Mouse (Mus musculus) skeletal muscle tissue, adult 2 months (tissue): Measurements from ENCODE around the gene Henmt1.

Source experiments
- DNase-seq: peaks from one replicate; pipeline ENCODE4 v3.0.0-alpha.2; 2012; ENCODE audit warnings: low read depth, low spot score

Henmt1 gene

DNA sequence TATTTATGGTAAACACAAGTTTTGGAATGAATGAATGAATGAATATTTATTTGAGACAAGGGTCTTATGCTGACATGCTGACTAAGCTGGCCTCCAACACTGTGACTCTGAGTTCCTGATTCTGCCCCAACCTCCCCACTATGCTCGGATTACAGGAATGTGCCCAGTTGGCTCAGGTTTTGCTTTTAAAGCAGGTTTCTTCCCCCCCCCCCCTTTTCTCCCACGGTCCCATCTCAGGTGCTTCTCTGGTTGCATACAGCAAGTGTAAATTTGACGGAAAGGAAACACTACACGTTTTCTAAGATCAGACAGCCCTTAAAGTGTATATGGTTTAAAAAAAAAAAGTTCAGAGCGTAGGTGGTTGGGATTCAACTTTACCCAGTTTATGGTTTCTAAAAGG lies at the start of gene Henmt1:
Gene Henmt1 (plus strand): TSS at position 301 of the 400 bp plus-strand sequence.
- no peak for DNase-seq

DNA sequence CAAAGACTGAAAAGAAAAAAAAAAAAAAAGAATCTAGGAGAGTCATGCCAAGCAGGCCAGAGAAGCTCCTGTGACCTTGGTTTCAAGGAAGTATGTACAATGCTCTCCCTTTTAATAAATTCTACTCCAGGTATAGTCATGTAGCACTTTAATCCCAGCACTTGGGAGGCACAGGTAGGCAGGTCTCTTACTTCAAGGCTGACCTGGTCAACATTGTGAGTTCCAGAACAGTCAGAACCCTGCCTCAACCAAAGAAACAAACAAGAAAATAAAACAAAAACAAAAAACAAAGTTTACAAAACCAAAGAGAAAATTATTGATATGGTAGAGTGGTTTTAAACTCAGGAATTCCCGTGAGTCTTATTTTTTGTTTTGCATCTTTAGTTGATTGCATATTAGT lies 49.8 kb upstream of the Henmt1 start, which contains the start of gene Fndc7:
Gene Fndc7 (minus strand): TSS at position 101 of the 400 bp plus-strand sequence.
- DNase-seq: no peak

DNA sequence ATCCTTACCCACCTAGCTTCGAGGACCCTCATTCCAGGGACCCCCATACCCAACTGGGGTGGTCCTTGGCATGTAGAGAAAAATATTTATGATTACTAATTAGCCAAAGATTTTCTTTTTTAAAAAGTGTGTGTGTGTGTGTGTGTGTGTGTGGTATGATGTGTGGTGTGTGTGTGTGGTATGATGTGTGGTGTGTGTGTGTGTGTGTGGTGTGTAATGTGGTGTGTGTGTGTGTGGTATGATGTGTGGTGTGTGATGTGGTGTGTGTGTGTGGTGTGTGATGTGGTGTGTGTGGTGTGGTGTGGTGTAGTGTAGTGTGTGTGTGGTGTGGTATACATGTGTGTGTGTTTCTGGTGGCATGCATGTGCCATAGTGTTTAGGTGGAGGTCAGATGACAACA lies 47.6 kb upstream of the Henmt1 start:
- DNase-seq: no peak

DNA sequence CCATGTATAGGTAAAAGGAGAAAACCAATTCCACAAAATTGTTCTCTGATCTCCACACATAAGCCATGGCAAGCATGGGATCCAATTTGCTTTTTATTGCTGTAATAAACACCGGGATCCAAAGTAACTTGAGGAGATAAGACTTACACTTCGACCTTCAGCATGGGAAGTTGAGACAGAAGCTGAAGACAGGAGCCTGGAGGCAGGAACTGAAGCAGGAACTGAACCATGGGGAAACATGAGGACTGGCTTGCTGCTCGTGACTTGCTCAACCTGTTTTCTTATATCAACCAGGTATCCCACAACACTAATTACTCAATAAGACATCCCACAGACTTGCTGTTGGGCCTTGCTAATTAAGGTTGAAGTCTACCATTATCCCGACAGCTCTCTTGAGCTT lies 46.8 kb upstream of the Henmt1 start:
- DNase-seq: no peak

DNA sequence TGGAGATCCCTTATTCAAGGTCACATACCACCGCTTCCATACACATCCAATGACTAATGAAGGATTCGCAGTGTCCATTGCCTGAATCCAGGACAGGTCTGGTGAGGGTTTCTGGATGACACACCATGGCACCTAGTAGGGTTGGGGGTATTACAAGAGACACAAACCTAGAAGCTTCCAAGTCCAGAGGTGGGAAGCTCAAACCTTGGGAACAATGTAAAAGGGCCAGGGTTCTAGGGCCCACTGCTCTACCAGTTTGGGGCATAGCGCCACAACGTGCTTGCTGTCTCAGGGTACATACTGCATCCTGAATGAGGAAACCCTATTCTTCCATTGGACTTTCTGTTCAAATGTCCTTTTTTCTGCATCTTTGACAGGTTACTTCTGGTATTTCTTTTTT lies 41.0 kb upstream of the Henmt1 start:
- DNase-seq: no peak

DNA sequence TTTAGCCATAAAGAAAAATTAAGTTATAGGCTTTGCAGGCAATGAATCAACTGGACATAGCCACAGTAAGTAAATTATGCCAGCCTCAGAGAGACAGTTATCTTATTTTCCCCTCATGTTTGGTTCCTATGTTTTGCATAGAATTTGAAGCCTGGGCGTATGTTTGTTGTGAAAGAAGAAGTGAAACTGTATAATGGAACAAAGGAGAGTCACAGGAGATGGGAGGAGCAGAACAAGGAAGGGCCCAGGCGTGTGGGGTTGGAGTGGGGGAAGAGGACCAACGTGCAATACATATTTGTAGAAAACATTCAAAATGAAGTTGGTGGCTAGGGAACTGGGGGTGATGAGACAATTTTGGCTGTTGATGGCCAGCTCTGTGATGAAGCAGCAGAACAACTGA lies 39.5 kb upstream of the Henmt1 start:
- DNase-seq: peak; percentile 30

DNA sequence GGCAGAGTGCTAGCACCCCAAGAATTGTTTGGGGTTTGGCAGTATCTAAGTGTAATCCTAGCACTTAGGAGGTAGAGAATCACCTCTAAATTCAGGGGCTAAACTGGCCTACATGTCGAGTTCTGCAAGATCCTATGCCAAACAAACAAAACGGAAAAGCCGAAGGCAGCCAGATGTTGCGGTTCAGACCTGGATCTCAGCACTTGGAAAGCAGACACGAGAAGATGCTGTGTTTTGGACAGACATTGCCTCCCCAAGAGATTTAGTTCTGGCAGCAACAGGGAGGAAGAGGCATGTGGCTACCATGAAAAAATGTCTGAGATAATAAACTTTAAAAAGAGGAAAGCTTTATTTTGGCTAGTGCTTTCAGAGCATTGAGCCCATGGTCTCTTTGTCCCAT lies 39.0 kb upstream of the Henmt1 start:
- DNase-seq: peak; percentile 40

DNA sequence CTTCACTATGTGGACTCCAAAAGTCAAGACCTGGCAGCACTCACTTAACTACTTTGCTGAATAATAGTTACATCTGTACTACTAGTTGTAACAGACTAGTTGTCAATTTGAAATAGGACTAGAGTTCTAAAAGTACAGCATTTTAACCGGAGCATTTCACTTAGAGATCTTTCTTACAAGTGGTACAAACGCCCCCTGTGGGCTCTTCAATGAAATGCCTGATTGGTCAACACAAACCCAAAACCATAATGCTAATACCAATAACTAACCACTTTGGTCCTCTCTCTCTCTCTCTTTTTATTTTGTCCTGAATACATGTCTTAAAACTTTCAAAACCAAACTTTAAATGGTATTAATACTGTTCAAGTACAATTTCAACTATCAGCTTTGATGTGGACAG lies 37.6 kb upstream of the Henmt1 start:
- DNase-seq: no peak

DNA sequence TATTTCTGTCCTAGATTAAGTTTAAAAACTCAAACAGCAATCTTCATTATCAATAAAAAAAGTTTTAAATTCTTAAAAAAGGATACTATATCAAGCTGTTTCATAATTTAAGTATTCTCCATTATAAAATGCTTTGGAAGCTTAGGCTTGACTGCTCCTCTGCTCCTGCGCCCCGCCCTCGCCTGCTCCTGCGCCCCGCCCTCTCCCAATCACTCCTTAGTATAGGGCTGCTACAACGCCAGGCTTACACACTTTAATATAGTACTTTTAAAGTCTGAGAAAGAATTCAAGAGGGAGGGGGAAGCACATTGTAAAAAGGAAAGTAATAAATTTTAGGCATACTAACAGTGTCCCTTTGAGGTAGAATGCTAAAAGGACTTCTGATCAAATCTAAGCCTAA lies 36.7 kb upstream of the Henmt1 start:
- no peak for DNase-seq

DNA sequence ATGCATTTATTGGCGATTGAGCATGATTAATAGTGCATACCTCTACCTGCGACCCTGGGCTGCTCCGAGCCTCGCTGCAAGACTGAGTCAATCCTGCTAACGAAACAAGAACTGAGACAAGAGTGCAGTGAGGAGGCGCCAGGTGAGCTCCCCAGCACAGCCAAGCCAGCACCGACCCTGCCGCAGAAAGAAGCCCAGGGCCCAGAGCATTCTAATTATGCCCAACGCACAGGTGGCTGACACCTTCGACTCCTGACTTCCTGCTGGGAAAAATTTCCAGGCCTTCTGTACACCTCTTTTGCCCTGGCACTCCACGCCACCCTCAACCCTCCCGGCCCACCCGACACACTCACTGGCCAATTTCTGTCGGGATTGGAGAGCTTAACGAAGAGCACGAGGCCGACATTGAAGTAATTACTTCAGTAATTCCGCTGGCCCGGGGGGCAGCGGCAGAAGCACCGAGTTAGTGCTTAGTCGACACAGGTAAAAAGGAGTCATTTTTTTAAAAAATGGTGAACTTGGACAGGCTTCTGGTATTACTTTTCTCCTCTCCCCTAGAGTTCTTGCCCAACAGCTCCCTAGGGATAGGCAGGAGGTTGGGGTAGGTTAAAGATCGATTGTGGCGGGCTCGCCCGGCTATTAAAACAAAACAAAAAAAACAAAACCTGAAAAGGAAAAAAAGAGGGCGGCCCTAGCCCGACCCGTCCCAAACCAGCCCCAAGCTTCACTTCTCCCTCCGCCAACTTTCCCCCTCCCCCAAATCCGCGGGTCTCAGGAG lies 29.2 kb upstream of the Henmt1 start:
- no peak for DNase-seq

DNA sequence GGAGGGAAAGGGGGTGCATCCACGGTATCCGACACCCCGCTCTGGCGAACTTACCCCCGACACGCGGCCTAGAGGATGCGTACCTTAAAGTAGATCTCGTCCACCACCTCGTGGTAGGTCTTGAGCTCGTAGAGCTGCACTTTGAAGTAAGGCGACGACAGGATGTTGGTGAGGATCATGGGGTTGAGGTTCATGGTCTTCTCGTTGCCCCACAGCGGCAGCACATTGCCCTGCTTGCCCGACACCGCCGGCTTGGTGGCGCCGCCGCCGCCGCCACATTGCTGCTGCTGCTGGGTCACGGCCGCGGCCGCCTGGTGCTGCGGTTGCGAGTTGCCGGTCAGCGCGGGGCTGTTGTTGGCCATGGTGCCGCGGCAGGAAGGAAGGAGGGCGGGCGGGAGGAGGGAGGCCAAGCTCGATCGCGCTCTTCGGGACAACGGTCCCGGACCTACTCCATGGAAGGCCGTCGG lies 28.6 kb upstream of the Henmt1 start:
- peak; percentile 58 for DNase-seq

DNA sequence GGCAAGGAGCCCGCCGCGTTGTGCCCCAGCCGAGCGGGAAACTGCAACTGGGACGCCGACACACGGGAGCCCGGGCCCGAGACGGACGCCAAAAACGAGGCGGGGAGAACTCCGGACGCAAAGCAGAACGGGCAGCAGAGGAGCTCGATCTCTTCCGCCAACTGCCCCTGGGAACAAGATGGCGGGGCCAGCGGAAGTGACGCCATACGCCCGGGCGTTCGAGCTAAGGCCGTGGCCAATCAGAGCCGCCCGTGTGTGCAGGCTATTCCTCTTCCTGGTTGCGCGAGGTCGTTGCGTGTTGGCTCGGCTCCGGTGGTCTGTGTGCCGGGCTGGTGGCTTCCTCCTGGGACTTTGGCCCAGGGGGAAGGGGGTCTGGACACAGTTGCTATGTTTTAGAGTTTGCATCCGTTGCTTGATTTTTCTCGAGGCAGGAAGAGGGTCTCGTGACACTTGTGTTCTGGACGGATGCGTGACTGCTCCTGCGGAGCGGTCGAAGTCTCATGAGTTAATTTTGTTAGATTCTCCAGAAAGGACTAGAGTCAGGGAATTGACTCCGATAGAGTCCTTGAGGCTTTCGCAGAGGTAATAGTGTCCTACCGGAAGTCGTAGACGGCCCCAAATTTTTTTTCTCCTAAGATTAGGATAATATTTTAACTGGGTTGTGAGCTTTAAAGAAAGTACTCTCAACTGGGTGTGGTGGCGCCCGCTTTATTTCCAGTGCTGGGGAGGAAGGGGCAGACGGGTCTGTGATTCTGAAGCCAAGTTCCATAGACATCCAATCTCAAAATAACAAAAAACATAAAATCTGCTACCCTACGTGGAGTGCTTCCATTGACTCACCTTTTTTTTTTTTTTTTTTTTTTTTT lies 27.9 kb upstream of the Henmt1 start, which contains the start of gene Prpf38b:
Gene Prpf38b (minus strand): TSS at position 180 of the 866 bp plus-strand sequence.
- peak; percentile 94 for DNase-seq

DNA sequence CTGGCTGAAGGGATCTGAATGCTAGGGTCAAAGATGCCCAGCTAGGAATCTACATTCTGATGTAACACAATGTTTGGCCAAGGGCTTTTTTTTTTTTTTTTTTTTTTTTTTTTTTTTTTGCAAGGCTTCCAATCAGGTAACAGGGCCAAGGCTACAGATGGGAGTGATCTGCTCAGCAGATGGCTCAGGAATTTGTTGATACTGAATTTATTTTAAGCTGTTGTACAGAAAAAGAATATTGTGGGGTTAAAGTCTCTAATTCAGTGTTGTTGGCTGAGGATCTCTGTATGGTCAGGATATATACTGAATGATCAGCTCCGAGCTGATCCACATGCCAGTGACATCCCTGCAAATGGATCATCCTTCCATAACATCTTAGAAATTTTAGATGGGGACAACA lies 23.7 kb upstream of the Henmt1 start:
- no peak for DNase-seq

DNA sequence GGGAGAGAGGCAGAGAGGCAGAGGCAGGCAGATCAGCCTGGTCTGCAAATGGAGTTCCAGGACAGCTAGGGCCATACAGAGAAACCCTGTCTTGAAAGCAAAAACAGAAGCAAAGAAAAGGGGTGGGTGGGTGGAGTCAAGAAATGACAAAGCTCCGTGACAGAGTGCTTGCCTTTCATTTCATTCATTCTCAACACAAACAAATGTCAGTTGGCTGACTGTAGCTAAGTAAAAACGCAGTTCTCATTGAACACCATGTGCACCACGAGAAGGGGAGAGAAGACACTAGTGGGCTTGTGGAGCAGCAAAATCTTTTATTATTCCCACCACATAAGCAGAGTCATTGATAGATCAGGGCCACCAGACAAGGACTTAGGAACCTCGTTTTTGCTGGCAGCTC lies 22.8 kb upstream of the Henmt1 start:
- no peak for DNase-seq

DNA sequence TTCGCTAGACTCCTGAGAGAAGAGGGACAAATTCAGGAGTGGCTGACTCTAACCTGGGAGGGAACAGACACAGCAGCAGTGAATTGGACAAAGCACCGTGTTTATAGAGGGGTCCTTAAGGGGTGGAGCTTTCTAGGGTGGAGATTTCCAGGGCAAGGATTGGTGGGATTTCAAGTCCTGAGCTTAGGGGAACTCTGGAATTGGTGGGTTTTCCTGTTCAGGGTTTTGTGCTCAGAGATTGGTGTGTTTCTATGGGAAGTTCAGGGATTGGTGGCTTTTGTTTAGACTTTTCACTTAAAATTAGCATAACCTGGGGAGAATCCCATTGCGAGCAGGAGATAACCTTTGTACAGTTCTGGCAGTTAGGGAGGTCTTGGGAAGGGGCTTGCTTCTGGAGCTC lies 21.7 kb upstream of the Henmt1 start:
- DNase-seq: no peak

DNA sequence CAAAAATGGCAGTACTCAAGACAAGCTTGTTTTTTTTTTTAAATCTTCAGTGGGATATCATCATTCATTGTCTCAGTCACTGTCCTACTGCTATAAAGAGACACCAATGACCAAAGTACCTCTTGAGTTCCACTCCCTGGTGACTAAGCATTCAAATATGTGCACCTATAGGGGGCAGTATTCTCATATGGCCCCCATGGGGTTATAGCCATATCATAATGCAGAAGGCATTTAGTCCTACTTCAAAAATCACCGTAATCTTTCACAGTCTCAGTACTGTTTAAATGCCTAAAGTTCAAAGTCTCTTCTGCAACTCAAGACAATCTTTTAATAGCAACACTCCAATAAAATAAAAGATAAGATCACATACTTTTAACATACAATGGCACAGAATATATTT lies 20.8 kb upstream of the Henmt1 start:
- DNase-seq: no peak

DNA sequence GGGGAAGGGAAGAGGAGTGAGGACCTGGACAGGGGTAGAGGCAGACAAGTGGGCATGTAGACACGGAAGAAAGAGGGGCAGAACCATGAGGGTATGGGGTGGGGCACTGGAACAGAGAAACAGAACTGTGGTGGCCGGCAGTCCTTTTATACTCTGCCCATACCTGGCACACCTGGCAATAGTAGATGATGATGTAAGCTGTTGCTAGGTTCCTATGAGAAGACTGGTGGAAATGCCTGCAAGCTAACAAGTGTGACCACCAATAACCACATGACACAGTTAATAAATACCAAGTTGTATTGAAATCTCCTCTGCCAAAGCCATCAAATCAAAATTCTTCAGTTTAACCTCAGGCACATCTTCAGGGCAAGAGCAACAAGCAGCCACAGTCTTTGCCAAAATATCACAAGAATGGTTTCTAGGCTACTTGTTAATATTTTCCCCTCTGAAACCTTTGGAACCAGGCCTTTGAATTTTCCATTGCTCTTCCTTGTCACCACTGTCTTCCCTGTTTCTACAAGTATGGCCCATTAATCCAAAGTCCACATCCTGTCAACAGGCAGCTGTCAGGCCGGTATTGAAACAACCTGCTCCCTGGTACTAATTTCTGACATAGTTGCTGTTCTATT lies 19.1 kb upstream of the Henmt1 start:
- DNase-seq: no peak

DNA sequence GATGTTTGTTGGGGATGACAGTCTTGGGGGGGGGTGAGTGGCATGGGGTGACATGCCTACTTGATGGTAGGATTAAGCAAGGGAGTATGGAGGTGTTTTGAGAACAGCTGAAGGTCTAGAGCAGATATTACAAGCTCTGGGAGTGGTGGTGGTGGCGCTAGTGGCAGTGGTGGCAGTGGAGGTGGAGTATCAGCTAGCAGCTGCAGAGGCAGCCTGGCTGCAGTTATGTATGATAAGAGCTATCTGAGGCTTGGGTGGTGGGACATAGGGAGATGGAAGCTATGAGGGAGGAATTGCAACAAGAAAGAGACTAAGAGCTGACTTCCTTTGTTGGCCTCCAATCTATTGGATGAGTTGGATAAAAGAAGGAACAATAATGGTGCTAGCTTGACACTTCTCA lies 17.9 kb upstream of the Henmt1 start:
- no peak for DNase-seq

DNA sequence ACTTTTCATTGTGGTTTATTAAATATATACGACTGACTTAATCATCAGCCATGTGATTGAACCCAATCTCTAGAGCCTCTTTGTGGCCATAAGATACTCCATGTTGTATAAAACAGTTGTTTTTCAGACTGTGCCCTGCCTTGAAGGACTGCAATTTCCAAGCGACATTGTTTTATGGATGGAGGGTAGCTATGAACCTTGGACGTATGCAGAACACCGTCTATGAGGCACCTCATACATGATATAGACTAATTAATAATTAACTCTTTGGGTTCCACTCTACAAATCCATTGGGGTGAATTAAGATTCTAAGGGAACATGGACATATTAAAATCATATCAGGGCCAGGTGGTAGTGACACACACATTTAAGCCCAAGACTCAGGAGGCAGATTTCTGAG lies 14.0 kb upstream of the Henmt1 start:
- no peak for DNase-seq

DNA sequence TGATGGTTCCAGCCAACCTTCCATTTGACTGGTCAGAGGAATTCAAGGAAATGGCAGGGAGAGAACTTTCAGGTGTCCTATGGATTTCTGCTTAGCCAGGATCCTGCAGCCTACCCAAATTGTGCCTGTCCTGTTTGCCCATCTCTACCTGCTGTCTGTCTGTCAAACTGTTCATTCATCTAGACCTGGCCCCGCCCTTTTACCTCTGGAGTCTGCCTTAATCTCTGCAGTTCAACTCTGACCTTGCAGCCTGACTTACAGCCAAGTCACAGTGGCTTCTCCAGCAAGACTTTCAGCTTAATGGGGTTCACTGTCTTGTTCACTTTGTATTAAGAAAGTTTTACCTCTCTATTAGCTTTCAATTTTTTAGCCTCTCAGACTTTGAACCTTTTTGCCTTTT lies 13.4 kb upstream of the Henmt1 start:
- DNase-seq: no peak

DNA sequence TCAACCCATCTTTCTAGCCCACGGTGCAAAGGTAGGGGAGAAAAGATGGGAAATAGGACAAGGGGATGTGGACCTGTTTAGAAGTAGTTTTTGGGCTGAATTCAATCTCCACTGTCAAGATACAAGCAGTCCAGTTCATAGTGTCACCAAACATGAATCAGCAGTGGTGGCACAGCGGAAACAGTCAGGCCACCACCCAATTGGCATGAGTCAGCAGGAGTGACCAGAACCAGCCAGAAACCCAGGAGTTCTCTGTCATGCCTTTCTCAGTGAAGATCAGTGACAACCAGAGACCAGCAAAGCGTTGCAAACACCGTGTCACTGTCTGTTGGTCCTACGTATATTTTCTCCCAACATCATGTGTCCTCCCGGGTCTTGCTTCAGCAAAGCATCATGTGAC lies 6.1 kb upstream of the Henmt1 start:
- DNase-seq: no peak

DNA sequence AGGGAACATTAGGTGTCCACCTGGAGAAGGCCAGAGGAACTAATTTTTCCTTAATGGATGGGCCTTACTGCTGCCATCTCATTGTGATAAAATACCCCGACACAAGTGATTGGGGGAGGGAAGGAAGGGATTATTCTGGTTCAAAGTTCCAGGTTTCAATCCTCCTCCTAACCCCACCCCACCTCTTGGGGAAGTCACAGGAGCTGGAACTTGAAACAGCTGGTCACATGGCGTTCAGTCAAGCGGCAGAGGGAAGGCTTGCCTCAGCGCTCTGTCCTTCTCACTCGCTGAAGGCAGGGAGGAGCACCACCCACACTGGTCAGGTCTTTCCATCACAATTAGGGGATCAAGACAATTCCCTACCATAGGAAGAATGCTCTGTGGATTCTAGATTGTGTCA lies 982 bp upstream of the Henmt1 start:
- no peak for DNase-seq
